ENCODE assay signal across 8 mouse cellular contexts in the genomic region with DNA sequence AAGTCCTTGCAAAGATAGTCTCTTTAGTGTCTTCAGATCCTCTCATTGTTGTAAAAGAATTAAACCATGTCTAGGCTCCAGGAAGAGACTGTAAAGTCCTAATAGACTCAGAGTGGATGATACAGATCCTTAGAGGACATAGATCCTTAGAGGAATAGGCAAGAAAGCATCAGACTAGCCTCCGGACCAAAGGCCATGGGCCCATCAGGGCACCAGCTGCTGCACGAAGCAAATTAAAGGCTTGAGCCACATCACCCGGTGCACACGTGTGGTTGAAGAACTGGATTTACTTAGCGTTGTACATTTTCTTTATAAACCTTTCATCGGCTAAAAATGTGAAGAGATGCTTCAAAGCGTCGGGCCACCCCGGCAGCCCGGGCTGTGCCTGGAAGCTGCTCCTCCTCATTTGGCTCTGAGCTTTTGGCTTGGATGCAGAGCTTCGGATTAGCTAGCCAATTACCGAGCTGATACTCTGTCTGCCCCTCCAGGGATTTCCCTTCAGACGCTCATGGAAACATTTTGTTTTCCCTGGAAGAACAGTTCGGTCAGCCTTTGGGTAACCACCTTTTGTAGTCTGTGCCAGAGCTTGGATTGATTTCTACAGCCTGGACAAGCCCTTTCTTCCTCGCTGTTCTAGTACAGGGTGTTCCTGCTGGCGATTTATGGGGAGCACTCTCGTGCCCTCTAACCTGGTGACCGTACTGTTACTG.
DNase-seq lines count a peak whose midpoint lies in the region; ATAC-seq and TF ChIP-seq lines count a peak whose summit lies in the region.

No protein-coding gene starts in this region.

- no peaks in the 10 kb centered on the region for H3K27me3 ChIP-seq in forebrain, embryonic 12.5 days
- no peaks in the 10 kb centered on the region for H3K27me3 ChIP-seq in forebrain, embryonic 10.5 days (ENCODE audit: poor library complexity, severe bottlenecking)
- no peaks in the 10 kb centered on the region for H3K27me3 ChIP-seq in kidney, postnatal 0 days (ENCODE audit: insufficient read depth, low read length)
- no peaks in the 10 kb centered on the region for H3K27me3 ChIP-seq in limb, embryonic 14.5 days (ENCODE audit: control insufficient read depth, insufficient read depth, low read length)

- ATAC-seq in forebrain, embryonic 12.5 days (ENCODE audit: low FRiP score) = peak; percentile 64; the same call in 1 of the 2 replicates
- no peak for ATAC-seq in kidney, postnatal 0 days (replicated peaks; ENCODE audit: low FRiP score, low read depth)
- ATAC-seq in limb, embryonic 14.5 days (ENCODE audit: low FRiP score, low read depth) = no peak

- H3K4me2 ChIP-seq in forebrain, embryonic 12.5 days = no peak overlapping the region
- H3K4me2 ChIP-seq in kidney, postnatal 0 days (ENCODE audit: low read length) = no peak overlapping the region
- H3K4me2 ChIP-seq in limb, embryonic 14.5 days (replicated peaks; ENCODE audit: low read depth, low read length, severe bottlenecking) = no peak overlapping the region

- H3K9ac ChIP-seq in forebrain, embryonic 12.5 days = no peak overlapping the region
- H3K9ac ChIP-seq in kidney, postnatal 0 days (ENCODE audit: low read depth, low read length) = no peak overlapping the region
- H3K9ac ChIP-seq in limb, embryonic 14.5 days (ENCODE audit: low read depth, low read length, severe bottlenecking) = no peak overlapping the region

- TF ChIP-seq POLR2A in limb, embryonic 14.5 days (IDR thresholded peaks at IDR 0.05; ENCODE audit: borderline replicate concordance, extremely low read depth, insufficient read depth, insufficient read length) = no peak

- DNase-seq in forebrain, embryonic 10.5 days (ENCODE audit: extremely low spot score, low spot score) = no peak
- peak; percentile 66 for DNase-seq in adrenal gland, postnatal 14 days
- DNase-seq in frontal cortex, adult 2 months (ENCODE audit: extremely low spot score in 1 of 2, low spot score in 1 of 2) = peak; percentile 25 to 36
- peak; percentile 73 for DNase-seq in kidney, postnatal 0 days (ENCODE audit: low spot score)
- DNase-seq in limb, embryonic 14.5 days (ENCODE audit: low spot score) = peak; percentile 67
- peak; percentile 27 for DNase-seq in right cerebral cortex, postnatal 4 days
- DNase-seq in thymus, postnatal 14 days = no peak

- no peak overlapping the region for H3K27ac ChIP-seq in forebrain, embryonic 12.5 days
- no peak overlapping the region for H3K27ac ChIP-seq in forebrain, embryonic 10.5 days
- no peak overlapping the region for H3K27ac ChIP-seq in kidney, postnatal 0 days
- no peak overlapping the region for H3K27ac ChIP-seq in limb, embryonic 14.5 days (replicated peaks; ENCODE audit: low read depth, low read length)

- H3K9me3 ChIP-seq in forebrain, embryonic 12.5 days = no peaks in the 10 kb centered on the region
- no peaks in the 10 kb centered on the region for H3K9me3 ChIP-seq in forebrain, embryonic 10.5 days
- no peaks in the 10 kb centered on the region for H3K9me3 ChIP-seq in kidney, postnatal 0 days (replicated peaks; ENCODE audit: low read length)
- H3K9me3 ChIP-seq in limb, embryonic 14.5 days (ENCODE audit: control insufficient read depth, low read length) = no peaks in the 10 kb centered on the region

- no peaks in the 10 kb centered on the region for H3K36me3 ChIP-seq in forebrain, embryonic 12.5 days (replicated peaks)
- H3K36me3 ChIP-seq in forebrain, embryonic 10.5 days (replicated peaks) = no peaks in the 10 kb centered on the region
- H3K36me3 ChIP-seq in kidney, postnatal 0 days (ENCODE audit: insufficient read depth, low read length) = no peaks in the 10 kb centered on the region
- no peaks in the 10 kb centered on the region for H3K36me3 ChIP-seq in limb, embryonic 14.5 days (ENCODE audit: control insufficient read depth, insufficient read depth, low read length)

- no peak overlapping the region for H3K4me3 ChIP-seq in forebrain, embryonic 12.5 days (replicated peaks)
- no peak overlapping the region for H3K4me3 ChIP-seq in forebrain, embryonic 10.5 days
- H3K4me3 ChIP-seq in kidney, postnatal 0 days (replicated peaks; ENCODE audit: low read depth, low read length) = no peak overlapping the region
- no peak overlapping the region for H3K4me3 ChIP-seq in limb, embryonic 14.5 days (replicated peaks; ENCODE audit: low read length)

- WGBS in forebrain, embryonic 12.5 days = 72% methylated on average over 18 of the region's 18 CpGs
- 82% methylated on average over 18 of the region's 18 CpGs for WGBS in forebrain, embryonic 10.5 days
- 60% methylated on average over 18 of the region's 18 CpGs for WGBS in kidney, postnatal 0 days
- 48% methylated on average over 18 of the region's 18 CpGs for WGBS in limb, embryonic 14.5 days

- TF ChIP-seq CTCF in kidney, postnatal 0 days (IDR thresholded peaks at IDR 0.05; ENCODE audit: low read depth) = no peak

- no peaks in the 10 kb centered on the region for H3K4me1 ChIP-seq in forebrain, embryonic 12.5 days
- no peaks in the 10 kb centered on the region for H3K4me1 ChIP-seq in forebrain, embryonic 10.5 days
- no peaks in the 10 kb centered on the region for H3K4me1 ChIP-seq in kidney, postnatal 0 days (replicated peaks; ENCODE audit: insufficient read depth, low read length)
- H3K4me1 ChIP-seq in limb, embryonic 14.5 days (ENCODE audit: control insufficient read depth, insufficient read depth, low read length) = 0 out of 2 replicates have a peak, but pooled peaks cover 3% of the 10 kb centered on the region

Comparison
In these comparisons a context has a peak if more than half of its experiments do, and no peak if none do; other contexts are left out.
1. DNase-seq: peak in adrenal gland, postnatal 14 days (single experiment), frontal cortex, adult 2 months (2 of 2), kidney, postnatal 0 days (single experiment), limb, embryonic 14.5 days (single experiment) and right cerebral cortex, postnatal 4 days (single experiment); none in forebrain, embryonic 10.5 days (single experiment) and thymus, postnatal 14 days (single experiment).